Mouse (Mus musculus) heart, postnatal 10 days (tissue): ENCODE data around the gene Nradd. TPM values are rescaled to one million over a fixed set of nuclear protein-coding genes. Genes with fewer than 3 reads are reported as not detected.
A peak's percentile ranks its signal among the peaks of the same experiment; 100 is the strongest.

Source experiments
- DNase-seq, 2 experiments: peaks; one replicate each; pipeline ENCODE4 v3.0.0; 2021
- intact Hi-C: fragments of 180-260 bp; cut with DNase I; formaldehyde crosslinking; loops from one replicate; pipeline ENCODE4 v1.15.1; 2025
- total RNA-seq, 2 experiments: library from RNA; stranded (reverse); gene quantifications; 2 replicates each; pipeline ENCODE4 v1.2.3; 2021

The Nradd gene
- total RNA-seq = 1 to 10 TPM; 2.2 to 2.3 TPM

DNA sequence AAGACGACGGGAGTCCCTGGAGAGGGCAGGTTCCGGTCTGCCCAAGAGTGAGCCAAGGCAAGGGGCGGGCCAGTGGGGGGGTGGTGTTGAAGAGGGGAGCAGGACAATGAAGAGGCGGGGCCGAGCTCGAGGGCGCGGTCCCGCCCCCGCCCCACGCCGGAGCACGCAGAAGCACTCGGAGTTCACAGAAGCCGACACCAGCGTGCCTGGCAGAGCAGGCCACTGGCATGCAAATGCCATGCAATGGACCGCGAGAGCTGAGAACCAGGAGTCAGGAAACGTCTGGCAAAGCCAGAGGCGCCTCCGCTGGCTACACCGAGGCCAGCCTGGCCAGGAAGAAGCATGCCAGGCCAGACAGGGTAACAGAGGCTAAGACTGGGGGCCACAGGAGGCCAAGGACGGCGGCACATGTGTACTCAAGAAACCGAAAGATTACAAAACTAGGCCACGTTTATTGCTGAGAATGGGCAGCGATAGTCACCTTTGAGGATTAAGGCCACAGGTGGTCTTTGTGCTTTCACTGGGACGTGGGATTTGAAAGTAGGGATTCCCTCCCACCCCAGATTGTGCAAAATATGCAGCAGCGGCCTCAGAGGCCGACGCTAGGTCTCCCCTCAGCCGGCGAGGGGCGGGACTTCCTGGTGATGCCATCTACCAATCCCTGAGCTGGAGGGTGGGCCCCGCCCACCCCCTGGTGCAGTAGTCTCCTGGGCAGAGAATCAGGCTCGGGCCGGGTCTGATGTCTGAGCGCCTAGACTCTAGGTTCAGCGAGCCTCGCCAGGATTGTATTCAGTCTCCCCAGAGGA is at the start of gene Nradd:
TSS of gene Nradd (minus strand) at position 92 of the 806 bp plus-strand sequence.
- DNase-seq = peak; percentile 90 to 91
- intact Hi-C loops = no loop called here

DNA sequence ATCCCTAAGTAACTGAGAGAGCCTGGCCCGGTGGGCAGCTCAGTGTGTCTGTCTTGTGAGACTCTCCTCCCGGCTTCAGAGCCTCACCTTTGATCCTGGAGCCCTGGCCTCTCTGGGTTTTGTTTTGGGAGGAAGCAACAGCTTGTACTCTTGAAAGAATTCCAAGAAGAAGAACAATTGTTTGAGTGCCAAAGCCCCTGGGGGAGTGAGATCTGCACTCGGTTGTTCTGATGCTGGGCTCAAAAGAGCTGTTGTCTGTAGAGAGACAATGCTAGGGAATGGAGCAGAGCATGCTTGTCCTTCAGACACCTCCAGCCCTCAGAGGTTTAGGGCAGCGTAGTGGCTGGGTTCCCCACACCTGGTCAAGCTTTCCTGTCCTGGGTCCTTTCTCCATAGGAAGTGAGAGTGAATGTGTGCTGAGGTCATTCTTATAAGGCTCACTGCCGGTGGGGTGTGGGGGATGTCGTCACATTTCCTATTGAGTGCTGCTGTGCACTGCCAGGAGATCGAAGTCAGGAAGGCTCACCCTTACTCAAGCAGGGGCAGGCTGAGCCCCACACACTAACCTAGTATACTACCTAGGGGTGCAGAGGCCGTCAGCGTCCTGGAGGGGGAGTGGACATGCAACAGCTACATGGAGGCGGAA is 49.0 kb upstream of the Nradd start:
- intact Hi-C loops = loop anchor here (2.0 to 5.0 kb wide), 2 partner anchors 16 to 34 kb away; partner anchors contain the start of gene Ccdc12
- no peak for DNase-seq

DNA sequence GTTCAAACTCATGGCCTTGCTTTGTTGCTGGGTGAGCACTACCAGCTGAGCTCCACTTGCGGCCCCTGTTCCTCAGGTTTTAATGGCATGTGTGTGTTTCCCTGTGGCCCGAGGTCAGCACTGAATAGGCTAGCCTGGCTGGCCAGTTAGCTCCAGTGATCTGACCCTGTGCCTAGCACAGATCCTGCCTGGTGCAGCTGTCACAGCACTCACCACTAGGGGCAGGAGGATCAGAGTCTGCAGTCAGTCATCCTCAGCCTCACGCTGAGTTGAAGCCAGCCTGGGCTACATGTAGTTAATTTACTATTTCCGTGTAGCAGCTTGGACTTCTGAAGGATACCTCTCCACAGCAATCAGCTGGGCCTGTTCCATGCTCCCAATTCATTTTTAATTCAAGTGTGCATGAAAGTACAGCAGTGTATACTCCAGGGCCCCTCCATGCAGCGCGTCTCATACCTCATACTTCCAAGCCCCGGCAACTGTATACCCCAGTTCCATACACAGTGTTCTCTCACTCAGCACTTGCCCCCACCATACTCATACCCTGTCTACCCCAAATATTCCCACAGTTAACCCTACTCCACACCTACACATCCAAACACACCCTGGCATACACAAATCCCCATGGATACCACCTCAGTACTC is 48.3 kb upstream of the Nradd start:
- intact Hi-C loops = loop anchor here (2.0 to 5.0 kb wide), 2 partner anchors 16 to 35 kb away; partner anchors contain the start of gene Ccdc12
- DNase-seq = peak; percentile 54 to 58

DNA sequence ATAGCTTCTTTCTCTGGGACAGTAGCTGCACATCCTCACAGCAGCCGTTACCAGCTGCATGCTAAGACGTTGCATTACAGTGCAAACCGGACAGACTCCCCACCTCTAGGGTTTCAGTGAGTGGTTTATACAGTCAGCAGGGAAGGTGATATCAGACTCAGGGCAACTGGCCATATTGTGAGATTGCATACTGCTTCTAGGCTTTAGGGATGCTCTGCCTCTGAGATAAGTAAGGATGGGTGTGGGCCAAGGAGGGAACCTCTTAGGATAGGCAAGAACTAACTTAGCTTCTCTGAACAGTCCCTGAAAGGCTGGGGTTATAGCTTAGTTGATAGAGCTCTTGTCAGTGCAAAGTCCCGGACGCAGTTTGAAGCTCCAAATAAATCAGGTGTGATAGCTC is 45.5 kb upstream of the Nradd start:
- intact Hi-C loops = loop anchor here (5.0 kb wide), 1 partner anchor 38 kb away; no protein-coding TSS in a partner anchor
- no peak for DNase-seq

DNA sequence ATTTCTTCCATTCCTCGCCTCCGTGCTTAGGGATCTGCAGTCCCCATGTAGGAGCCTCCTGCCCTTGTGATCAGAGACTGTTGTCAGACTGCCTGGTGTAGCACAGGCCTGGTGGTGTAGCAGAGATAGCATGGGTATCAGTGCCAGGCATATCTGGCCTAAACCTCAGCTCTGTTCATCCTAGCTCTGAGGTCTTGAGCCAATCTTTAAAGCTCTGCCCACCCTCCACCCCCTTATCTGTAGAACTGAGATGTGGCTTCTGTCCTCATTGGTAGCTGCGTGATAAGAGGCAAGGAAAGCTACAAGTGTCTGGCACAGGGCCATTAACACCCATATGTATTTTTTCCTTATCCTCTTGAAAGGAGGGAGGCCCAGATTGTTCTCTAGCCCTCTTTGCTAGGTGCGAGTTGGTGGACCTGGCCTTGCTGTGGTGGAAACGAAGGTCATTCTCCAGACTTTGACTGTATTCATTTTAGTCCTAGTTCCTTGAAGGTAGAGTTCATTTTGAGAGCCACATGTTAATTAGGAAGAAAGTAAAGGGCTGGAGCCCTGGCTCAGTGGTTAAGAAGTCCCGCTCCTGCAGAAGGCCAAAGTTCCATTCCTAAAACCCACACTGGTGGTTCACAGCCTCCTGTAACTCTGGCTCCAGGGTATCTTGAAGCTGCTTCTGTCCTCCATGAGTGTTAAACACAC is 44.5 kb upstream of the Nradd start:
- intact Hi-C loops = no loop called here
- no peak for DNase-seq

DNA sequence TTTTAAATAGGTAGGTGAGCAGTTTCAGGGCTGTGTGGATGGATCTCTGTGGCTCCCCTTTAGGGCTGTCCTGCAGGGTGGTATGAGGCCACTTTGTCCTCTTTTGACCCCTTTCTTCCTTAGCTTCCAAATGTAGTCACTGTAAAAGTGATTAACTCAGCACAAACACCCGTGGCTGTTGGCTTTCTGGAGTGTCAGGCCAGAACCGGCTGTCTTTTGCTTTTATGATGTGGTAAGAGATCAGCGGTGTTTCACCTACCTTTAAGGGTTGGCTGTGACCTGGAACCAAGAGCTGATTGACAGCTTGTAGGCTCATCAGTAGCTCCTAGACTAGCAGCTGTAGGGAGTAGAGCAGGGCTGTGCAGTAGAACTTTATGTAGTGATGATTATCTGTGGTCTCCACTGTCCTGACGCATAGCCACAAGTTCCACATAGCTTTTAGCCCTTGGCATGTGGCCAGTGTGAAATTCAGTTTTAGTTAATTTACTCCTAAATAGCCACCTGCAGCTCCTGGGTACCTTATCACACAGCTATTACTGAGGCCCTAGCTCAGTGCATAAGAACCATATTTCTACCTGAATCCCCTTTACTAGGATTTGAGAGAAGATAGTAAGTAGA is 43.1 kb upstream of the Nradd start:
- DNase-seq = no peak
- intact Hi-C loops = no loop called here

DNA sequence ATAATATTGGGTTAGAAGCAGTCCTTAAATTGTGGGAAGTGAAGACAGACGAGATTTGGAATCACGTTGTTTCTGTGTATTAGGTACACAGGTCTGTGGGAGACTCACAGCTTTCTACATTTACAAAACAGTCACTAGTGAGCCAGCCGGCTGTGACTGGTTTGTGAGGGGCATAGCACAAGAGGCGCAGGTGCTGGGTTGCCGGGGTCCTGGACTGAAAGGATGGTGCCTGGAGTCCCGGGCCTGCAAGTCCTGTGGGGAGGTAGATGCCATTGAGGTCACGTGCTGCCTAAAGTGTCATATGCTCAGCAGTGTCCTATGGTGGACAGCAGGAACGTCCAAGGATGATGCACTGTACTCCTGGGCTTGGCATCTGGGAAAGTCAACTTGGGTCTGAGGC is 42.1 kb upstream of the Nradd start:
- intact Hi-C loops = no loop called here
- DNase-seq = no peak

DNA sequence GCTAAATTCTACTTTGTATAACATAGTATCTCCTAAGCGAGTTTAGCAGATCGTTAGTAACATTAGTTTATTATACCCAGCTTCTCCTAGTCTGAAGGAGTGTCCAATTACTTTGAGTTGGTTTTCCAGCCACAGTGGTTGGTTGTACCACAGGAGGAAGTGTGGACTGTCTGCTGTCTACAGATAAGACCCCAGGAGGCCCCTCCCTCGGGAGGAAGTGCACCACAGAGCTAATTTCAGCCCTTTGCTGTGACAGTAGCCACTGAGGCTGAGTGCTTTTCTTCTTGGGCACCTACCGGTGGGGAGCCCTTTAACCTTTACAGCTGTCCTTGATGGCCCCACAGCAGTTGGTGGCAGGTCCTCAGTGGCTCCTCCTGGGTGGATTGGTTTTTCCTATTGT is 41.7 kb upstream of the Nradd start:
- intact Hi-C loops = no loop called here
- peak; percentile 57 to 60 for DNase-seq

DNA sequence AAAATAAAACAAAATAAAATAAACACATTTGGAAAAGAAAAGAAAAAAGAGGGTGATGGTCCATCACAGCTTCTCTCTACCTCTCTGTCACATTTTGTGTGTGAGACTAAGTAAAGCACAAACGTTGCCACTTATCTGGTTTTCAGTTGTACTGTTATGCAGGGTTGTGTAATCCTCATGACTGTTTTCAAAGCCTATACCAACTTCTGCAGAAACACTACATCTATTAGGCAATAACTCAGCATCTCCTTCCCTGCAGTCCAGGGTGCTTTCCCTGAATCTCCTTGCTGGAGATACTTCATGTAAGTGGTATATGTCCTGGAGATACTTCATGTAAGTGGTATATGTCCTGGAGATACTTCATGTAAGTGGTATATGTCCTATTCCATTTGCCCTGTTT is 38.6 kb upstream of the Nradd start:
- no peak for DNase-seq
- intact Hi-C loops = no loop called here

DNA sequence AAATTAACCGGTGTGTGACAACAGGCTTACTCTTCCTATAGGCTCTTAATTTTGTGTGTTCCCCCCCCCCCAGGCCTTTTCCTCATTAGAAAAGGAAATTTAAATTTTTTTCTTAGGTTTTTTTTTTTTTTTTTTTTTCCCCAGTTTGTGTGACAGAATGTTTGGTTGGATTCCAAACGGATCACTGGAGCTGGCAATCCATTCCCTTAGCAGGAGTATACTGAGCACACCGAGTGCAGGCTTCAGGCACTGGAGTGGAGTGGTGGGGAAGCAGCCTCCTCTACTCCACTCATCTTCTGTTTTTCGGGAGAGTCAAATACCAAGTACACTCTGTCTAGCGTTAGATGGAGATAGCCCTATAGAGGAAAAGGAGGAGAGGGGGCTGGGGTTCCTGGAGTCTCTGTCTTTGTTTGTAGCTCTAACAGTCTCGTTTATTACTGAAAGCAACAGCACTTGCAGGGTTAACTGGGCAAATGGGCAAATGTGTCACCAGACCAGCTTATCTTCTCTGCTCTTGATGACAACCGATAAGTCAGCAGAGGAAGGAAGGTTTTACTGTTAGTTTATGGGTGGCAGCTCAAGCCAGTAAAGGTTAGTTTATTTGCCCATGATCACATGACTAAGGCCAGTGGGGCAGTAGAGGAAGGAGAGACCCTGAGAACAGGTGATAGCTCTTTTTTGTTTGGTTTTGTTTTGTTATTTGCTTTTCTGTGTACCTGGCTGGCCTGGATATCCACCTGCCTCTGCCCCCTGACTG is 36.8 kb upstream of the Nradd start:
- intact Hi-C loops = no loop called here
- no peak for DNase-seq

DNA sequence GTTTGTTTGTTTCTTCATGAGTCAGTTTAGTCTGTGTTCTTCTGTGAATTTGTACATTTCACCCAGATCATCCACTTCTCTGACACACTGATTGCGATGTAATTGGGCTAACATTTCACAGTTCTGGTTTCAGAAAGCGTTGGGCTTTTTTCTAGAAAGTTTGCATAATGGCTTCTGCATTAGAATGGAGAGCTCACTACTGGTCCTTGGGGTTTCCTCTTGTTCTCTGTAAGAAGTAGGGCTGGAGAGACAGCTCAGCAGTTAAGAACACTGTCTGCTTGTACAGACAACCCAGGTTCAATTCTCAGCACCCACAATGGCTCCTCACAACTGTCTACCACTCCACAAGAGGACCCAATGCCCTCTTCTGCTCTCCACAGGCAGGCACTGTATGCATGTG is 36.0 kb upstream of the Nradd start:
- no peak for DNase-seq
- intact Hi-C loops = no loop called here

DNA sequence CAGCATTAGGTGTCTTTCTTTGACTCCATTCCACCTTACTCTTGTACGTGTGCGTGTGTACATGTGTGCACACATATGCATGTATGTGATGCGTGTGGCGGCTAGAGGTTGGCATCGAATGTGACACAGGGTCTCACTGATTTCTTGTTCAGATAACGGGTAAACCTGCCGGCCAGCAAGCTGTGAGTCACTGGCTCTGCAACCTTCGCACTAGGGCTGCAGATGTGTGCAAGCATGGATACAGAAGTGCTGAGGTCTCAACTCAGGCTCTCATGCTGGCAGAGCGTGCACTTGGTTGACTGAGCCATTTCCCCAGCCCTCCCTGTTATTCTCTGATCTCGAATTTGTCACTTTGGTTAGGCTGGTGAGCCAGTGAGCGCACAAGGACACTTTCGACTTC is 35.3 kb upstream of the Nradd start:
- no peak for DNase-seq
- intact Hi-C loops = loop anchor here (2.0 kb wide), 1 partner anchor 21 kb away; no protein-coding TSS in a partner anchor

DNA sequence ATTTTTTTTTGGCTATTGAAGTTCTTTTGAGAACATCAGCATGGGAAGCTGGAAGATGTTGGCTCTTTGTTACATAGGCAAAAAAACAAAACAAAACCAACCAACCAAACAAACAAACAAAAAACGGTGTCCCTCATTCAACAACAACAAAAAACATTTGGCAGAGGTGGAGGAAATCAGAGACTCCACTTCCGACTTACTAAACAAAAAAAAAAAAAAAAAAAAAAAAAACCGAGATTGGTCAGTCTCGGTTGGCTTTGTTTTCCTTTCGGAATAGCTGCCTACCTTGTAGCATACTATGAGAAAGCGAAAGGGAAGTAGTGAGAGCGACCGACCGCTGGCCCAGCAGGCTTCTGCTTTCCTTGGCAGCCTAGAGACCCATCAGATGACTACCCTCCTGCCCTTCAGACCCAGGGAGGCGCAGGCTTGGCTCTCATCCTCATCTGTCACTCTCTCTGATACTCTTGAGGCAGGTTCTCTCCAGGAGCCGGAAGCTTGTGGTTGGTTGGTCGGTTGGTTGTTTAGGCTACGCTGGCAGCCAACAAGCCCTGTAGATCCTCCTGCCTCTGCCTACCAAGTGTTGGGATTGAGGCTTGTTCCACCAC is 33.3 kb upstream of the Nradd start:
- intact Hi-C loops = loop anchor here (2.0 kb wide), 2 partner anchors 15 to 23 kb away; no protein-coding TSS in a partner anchor
- peak; percentile 57 to 72 for DNase-seq

DNA sequence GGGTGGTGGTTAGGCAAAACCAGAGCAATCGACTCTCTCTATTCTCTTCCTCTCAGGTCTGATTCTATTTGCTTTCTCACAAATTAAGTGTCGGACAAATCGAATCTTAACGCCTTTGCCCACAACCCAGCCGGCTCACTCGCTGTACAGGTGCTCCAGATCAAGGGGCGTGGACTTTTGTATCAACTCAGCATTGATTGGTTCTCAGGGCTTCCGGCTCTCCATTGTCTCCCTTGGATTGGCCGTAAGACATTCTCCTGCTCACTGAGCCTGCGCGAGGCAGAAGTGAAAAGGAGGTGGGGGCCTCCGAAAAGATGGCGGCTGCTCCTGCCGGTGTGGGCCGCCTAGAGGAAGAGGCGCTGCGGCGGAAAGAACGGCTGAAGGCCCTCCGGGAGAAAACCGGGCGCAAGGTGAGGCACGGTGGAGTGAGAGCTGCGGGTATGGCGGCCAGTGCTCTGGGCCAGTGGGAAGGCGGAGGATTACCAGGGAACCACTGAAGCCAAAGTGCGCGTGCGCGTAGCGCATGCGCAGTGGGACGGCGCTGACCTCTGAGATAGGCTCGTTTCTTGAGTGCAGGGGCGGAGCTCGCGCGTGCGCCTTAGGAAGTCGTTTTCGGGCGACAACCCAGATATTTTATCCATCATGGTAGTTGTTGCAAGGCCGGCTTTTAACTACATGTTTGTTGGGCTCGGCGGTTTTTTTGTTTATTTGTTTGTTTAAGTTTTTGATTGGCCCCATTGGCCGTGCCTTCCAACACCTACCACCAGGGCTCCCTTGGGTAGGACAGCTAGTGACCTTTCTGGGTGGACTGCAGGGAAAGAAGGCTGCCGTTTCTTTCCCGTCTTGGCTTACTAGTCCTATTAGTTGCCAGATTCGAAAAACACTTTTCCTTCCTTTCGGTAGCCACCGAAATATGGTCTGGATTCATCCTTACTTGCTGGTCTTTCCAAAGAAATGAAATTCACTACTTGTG is 32.3 kb upstream of the Nradd start, which contains the start of gene Ccdc12:
TSS of gene Ccdc12 (plus strand) at position 255 of the 973 bp plus-strand sequence.
- peak; percentile 96 to 97 for DNase-seq
- intact Hi-C loops = loop anchor here (2.0 kb wide), 1 partner anchor 16 kb away; no protein-coding TSS in a partner anchor

DNA sequence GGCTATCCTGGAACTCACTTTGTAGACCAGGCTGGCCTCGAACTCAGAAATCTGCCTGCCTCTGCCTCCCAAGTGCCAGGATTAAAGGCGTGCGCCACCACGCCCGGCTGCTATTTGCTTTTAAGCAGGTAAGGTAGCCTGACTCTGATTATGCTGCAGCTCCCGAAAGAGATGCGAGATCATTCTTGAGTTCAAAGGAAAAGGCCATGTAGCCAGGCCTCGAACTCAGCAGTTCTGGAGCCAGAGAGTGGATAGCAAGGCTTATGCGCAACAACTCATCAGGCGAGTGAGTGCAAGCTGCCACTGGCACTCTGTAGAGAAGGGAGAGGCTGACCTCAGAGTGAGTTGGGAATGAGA is 31.4 kb upstream of the Nradd start:
- intact Hi-C loops = loop anchor here (2.0 kb wide), 1 partner anchor 17 kb away; no protein-coding TSS in a partner anchor
- no peak for DNase-seq

DNA sequence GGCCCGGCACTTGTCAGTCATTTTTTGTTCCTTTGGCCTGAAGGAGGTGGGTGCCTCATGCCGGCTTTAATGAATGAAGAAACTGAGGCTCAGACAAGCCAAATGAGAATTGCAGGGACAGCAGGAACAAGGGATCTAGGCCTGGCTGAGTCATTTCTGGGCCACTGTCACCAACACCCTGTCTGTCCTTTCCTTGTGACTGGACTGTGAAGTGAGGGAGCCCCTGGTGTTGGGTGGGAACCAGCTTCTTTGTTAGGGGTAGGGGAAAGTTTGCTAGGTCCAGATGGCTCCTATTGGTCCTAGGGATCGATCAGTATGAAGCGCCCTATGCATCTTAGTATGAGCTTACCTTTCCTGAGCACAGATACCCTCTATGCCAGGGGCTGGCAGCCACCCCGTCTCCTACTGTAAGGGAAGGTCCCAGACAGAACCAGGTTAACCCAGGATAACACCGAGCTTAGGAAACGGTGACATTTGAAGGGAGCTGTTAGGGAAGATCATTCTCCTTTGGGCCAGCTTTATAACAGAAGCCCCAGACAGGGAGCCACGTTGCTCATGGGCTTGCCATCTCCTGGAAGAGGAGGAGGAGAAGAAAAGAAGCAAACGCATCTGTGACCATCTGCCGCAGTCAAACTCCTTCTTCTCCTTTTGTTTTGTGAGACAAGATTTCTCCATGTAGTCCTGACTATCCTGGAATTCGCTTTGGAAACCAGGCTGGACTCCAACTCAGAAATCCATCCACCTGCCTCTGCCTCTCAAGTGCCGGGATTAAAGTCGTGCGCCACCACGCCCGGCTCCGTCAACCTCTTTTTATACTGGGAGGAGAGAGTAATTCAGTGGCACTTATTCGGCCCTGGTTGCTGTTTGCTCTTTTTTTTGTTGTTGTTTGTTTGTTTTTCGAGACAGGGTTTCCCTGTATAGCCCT is 30.7 kb upstream of the Nradd start:
- DNase-seq = no peak
- intact Hi-C loops = loop anchor here (5.0 kb wide), 1 partner anchor 52 kb away; no protein-coding TSS in a partner anchor
